Mouse (Mus musculus): ENCODE data around the gene Cideb. TPM values are rescaled to one million over a fixed set of nuclear protein-coding genes. Genes with fewer than 3 reads are reported as not detected.

The Cideb gene
- total and polyA plus RNA-seq, 3 experiments: 0.61 to 2.3 TPM; not detected in 1

DNA sequence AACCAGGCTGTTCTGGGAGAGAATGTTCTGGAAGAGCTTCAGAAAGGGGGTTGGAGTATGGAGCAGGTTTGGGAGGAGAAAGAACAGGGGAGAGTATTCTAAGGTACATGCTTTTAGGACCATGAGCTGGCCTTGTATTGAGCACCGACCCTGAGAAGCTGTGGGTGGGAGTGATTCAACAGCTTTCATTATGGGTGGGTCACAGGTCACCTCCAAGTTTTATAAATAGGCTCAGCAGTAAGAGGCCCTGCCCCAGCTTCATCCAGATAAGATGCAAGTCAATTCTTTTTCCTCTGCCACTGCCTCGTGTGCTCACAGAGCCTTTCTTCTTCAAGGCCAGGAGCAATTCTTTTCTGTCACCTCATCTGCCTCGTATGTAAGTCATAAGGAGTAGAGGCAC lies 18.9 kb upstream of the Cideb start:
- H3K27ac ChIP-seq (ENCODE audit: insufficient read depth, low read depth): no peak overlapping the region
- H3K4me2 ChIP-seq (ENCODE audit: insufficient read depth, low read depth, poor library complexity, severe bottlenecking): no peak overlapping the region
- DNase-seq (ENCODE audit: extremely low read depth): no peak
- no peak overlapping the region for H3K9ac ChIP-seq (ENCODE audit: insufficient read depth, low read depth)
- no peaks in the 10 kb centered on the region for H3K36me3 ChIP-seq (replicated peaks in 1 of 2; ENCODE audit: control insufficient read depth in 1 of 2, insufficient read depth in 1 of 2, low read length in 1 of 2)
- H3K9me3 ChIP-seq (replicated peaks; ENCODE audit: low read length): no peaks in the 10 kb centered on the region
- no peak overlapping the region for H3K4me3 ChIP-seq (replicated peaks in 1 of 3; ENCODE audit: low read depth in 2 of 3, low read length in 2 of 3, poor library complexity in 1 of 3)
- peaks cover 0 to 8% of the 10 kb centered on the region in 2 experiments; a peak in 1 of 4 replicates for H3K4me1 ChIP-seq (ENCODE audit: control insufficient read depth in 1 of 2, insufficient read depth in 2 of 2)
- in situ Hi-C loops (cut with MboI; ENCODE audit: low pct_ligation_motif_present, low pct_unique_long_range_greater_than_20kb, low sequenced_read_pairs): no loop called here
- H3K27me3 ChIP-seq (replicated peaks): peaks cover 59% of the 10 kb centered on the region
- TF ChIP-seq MAX (IDR thresholded peaks at IDR 0.05; ENCODE audit: low read length): no peak
- no peak for TF ChIP-seq ELF1 (IDR thresholded peaks at IDR 0.05; ENCODE audit: low read depth, low read length)
- TF ChIP-seq SIN3A (IDR thresholded peaks at IDR 0.05; ENCODE audit: low read length): no peak
- no peak for TF ChIP-seq TBP (conservative IDR thresholded peaks at IDR 0.05; ENCODE audit: low read depth, low read length)
- TF ChIP-seq TCF12 (IDR thresholded peaks at IDR 0.05; ENCODE audit: low read depth, low read length): no peak
- no peak for TF ChIP-seq SMC3 (IDR thresholded peaks at IDR 0.05; ENCODE audit: low read depth, low read length)
- TF ChIP-seq RCOR1 (conservative IDR thresholded peaks at IDR 0.05; ENCODE audit: low read depth, low read length): no peak
- TF ChIP-seq RAD21 (IDR thresholded peaks at IDR 0.05; ENCODE audit: low read depth, low read length): no peak
- dilution Hi-C loops (cut with MboI; ENCODE audit: extremely low pct_ligation_motif_present, extremely low pct_unique_long_range_greater_than_20kb, low sequenced_read_pairs): no loop called here
- H3K79me2 ChIP-seq (replicated peaks; ENCODE audit: control insufficient read depth, extremely low read depth, insufficient read depth, poor library complexity, severe bottlenecking): no peaks in the 10 kb centered on the region

DNA sequence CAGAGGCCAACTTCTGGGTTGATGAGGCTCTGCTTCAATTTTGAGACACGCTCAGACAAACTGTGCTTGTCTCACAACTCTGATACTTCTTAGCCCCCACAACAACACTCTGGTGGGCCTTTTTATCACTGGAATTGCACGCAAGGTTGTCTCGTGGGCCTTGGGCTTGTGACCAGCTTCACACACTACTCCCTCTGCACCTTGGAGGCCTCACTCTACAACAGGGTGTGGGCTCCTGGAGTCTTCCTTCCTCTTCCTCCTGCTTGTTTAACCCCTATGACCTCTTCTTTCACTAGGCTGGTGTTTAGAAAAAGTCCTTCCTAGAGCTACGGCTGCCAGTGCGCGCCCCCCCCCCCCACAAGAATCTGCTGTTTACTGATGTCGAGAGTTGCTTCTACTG lies 18.5 kb upstream of the Cideb start:
- no peak for DNase-seq (ENCODE audit: extremely low read depth)
- TF ChIP-seq MYC (IDR thresholded peaks at IDR 0.05; ENCODE audit: low read depth, low read length) (no peak), PAX5 (IDR thresholded peaks at IDR 0.05; ENCODE audit: low read length) (no peak), IRF4 (IDR thresholded peaks at IDR 0.05; ENCODE audit: low read depth, low read length) (no peak), ZNF384 (IDR thresholded peaks at IDR 0.05; ENCODE audit: low read depth, low read length) (no peak), SIN3A (IDR thresholded peaks at IDR 0.05; ENCODE audit: low read length) (no peak), BHLHE40 (IDR thresholded peaks at IDR 0.05; ENCODE audit: low read depth, low read length) (no peak), ZC3H11A (IDR thresholded peaks at IDR 0.05; ENCODE audit: low read depth, low read length) (no peak), RCOR1 (conservative IDR thresholded peaks at IDR 0.05; ENCODE audit: low read depth, low read length) (no peak), ELF1 (IDR thresholded peaks at IDR 0.05; ENCODE audit: low read depth, low read length) (no peak)
- Histone ChIP-seq H3K36me3 (replicated peaks in 1 of 2; ENCODE audit: control insufficient read depth in 1 of 2, insufficient read depth in 1 of 2, low read length in 1 of 2) (no peaks in the 10 kb centered on the region), H3K27ac (ENCODE audit: insufficient read depth, low read depth) (no peak overlapping the region), H3K79me2 (replicated peaks; ENCODE audit: control insufficient read depth, extremely low read depth, insufficient read depth, poor library complexity, severe bottlenecking) (no peaks in the 10 kb centered on the region), H3K4me1 (ENCODE audit: control insufficient read depth in 1 of 2, insufficient read depth in 2 of 2) (peaks cover 0 to 8% of the 10 kb centered on the region in 2 experiments; a peak in 1 of 4 replicates), H3K4me2 (ENCODE audit: insufficient read depth, low read depth, poor library complexity, severe bottlenecking) (no peak overlapping the region), H3K9ac (ENCODE audit: insufficient read depth, low read depth) (no peak overlapping the region), H3K4me3 (replicated peaks in 1 of 3; ENCODE audit: low read depth in 2 of 3, low read length in 2 of 3, poor library complexity in 1 of 3) (no peak overlapping the region), H3K27me3 (replicated peaks) (peaks cover 63% of the 10 kb centered on the region), H3K9me3 (replicated peaks; ENCODE audit: low read length) (no peaks in the 10 kb centered on the region)
- in situ Hi-C loops (cut with MboI; ENCODE audit: low pct_ligation_motif_present, low pct_unique_long_range_greater_than_20kb, low sequenced_read_pairs) (no loop called here), dilution Hi-C loops (cut with MboI; ENCODE audit: extremely low pct_ligation_motif_present, extremely low pct_unique_long_range_greater_than_20kb, low sequenced_read_pairs) (no loop called here)
